Mouse (Mus musculus): ENCODE results near the gene Tmem206.

DNA sequence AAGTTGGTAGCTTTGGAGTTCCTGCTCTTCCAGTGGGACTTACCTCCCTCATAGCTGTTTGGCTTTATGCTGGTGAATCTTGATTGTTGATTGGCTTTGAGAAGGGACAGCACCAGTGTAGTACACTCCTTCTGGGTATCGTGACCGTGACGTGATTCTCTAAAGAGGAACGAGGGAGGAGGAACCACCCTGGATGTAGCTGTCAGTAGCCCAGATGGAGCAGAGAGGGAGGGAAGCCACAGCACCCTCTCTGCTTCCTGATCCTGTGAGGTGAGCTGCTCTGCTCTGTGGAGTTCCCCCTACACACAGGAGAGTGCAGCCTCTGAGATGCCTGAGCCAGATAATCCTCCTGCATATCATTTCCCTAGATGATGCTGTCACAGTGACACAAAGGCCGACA is 8.8 kb downstream of the Tmem206 start:
- TF ChIP-seq CTCF (IDR thresholded peaks at IDR 0.05; ENCODE audit: low read depth) (no peak), EP300 (optimal IDR thresholded peaks at IDR 0.05) (no peak)

Measured in stomach, postnatal 0 days (tissue).